Mouse (Mus musculus) CD4-positive helper T cell, adult 2 months (primary cell): Measurements from ENCODE around the gene Traf6.
"Not testable (repeated sequence)": the region's sequence is repeated elsewhere in the genome, so short reads cannot be mapped to it uniquely, and the experiment has no call there.

Source experiments
- DNase-seq: peaks from one replicate; pipeline ENCODE4 v3.0.0-alpha.2; 2012; ENCODE audit warnings: low read depth, missing footprints, low spot score

The Traf6 gene

DNA sequence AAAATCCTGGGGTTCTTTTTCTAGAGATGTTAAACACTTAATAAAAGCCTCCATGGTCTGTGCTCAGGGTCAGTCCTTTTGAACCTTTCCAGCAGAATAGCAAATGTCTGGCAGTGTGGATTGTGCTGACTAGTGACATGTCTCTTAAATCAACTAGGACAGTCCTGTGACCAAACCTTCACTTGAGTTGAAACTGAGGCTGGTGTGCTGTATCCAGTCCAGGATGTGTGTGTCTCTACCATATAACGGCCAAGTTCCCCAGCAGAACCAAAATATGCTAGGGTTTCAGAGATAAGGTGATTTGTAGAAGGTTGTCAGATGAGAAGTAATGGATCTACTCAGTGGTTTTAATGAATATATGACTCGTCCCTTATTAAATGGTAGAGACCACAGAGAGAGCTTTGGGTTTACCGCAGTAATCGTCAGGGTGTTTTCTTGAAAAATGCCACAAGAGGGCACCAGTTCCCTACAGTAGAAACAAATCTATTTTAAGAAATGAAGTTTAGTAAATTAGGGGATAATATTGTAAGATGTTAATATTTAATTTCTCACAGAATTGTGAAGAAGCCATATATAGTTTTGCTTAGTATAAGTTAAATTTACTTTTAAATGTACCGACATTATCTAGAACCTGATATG, 15.5 kb downstream of the Traf6 start:
- peak; percentile 29 for DNase-seq

DNA sequence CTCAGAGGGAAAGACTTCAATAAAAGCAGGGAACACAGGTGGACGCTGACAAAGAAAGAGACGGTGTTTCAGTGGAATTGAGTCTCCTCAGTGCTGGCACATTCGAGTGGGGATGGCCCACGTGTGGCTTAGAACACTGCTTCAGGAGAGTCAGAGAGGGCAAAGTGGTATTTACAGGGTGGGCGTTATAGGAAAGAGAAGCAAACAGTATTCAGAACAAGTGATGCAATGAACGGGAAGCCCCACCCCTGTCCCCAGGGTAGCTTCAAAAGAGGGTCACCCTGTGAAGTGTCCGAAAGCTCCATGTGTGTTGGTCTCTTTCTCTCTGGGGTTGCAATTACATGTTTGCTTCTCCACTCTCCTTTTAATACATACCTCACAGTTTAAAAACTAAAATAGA, 17.4 kb downstream of the Traf6 start:
- DNase-seq: no peak

GRCm38 (mm10) chr2:101699284-101699683, 21.1 kb downstream of the Traf6 start:
- no peak for DNase-seq

- no peak for DNase-seq
Observed at GRCm38 (mm10) chr2:101705941-101706485, 27.8 kb downstream of the Traf6 start.

DNA sequence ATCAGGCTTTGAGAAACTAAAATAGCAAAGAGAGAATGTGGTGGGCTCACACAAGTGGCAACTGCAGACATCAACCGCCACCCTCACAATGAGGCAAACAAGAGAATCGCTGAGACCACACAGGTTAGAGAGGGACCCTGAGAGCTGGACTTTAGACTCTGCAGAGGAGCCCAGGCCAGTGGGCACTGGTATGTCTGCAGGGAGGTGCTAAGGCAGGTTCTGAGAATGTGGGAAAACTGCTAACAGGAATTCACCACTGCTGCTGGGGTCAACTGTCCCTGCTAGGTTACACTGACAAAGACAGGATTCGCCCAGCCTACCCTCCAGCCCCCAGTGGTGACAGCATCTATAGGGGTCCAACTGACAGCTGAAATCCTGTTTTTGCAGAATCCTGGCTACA, 33.4 kb downstream of the Traf6 start:
- DNase-seq: no peak

DNA sequence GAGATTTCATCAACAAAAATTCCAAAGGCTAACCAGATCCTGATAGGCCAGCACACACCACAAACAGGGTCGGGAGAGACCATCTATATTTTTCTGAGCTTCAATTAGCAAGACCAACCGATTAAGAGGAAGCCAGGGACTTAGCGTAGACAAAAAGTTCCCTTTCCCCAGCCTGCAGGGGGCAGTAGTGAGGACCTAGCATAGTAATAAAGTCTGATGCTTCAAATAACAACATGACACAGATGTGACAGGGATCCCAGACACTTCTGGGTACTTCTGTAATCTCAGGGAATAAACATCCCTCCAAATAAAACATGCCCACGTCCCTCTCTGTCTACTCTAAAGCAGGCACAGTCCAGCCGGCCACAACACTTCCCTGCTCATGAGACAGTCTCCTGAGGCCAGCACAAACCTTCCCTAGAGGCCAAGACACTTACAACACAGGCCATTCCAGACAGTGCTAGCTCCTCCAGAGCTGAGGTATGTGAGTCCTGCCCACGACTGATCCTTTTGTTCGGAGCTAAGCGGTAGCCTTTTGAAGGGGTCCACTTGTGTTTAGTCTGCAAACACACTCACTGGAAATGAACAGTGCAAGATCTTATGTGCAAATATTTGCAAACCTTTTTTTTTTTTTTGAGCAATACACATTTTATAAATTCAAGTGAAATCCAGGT, 37.6 kb downstream of the Traf6 start:
- DNase-seq: peak; percentile 47

DNA sequence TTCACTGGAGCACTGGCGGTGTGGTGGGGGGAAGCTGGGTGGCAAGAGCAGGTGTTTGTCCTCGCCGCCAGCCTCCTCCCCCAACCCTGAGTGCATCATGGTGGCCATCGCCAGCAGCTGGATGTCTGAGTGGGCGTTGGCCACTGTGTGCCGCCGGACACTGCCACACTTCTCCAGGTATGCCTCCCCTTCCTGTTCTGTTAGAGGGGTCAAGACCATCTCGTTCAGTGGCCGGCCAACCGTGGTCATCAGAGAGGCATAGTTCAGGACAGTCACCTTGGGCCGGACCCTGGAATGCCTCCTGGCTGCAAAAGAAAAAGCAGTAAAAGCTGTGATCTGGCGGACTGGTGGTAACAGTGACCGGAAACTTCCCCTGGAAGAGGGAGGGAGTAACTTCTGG, 38.9 kb downstream of the Traf6 start:
- no peak for DNase-seq

GRCm38 (mm10) chr2:101721835-101722234, 43.6 kb downstream of the Traf6 start:
- DNase-seq: no peak

DNA sequence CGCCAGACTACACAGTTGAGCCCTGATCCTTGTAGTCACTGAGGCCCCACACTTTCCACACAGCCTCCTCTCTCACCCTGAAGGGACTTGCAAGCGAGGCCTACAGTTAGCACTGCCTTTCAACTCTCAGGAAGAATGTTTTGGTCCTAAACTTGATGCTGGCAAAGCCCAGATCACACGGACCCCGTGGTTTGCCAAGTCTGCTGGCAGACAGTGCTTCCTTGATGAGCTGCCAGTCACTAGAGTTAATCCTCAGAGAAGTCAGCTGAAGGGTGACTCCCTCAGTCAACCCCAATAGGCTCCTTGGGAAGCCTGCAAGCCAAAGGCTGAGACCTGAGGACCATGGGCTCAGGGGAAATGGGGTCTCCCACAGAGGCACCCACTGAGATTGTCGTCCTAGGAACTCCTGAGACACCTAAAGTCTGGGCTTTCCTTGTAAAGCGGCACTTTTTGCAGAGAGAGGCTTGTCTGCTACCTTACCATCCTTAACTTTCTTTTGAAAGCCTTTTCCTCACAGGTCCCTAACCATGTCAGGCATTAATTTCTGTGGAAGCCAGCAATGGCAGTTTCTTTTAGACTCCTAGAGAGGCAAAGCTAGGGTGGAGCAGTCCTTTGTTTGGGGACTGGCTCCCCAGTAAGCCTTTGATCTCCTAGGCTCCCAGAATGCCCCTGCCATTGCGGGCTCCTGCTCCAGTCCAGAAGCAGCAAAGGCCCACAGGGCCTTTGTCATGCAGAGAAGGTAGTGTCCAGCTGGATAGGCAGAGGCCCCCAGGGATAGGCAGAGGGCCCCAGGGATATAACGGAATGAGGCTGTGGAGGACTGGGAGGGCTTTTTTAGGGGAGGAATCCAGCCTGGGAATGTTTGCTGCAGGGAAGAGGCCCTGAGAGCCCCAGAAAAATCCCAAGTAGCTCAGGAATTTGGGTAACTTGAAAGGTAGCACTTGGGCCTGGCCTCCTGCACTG, 44.4 kb downstream of the Traf6 start:
- DNase-seq: no peak

DNA sequence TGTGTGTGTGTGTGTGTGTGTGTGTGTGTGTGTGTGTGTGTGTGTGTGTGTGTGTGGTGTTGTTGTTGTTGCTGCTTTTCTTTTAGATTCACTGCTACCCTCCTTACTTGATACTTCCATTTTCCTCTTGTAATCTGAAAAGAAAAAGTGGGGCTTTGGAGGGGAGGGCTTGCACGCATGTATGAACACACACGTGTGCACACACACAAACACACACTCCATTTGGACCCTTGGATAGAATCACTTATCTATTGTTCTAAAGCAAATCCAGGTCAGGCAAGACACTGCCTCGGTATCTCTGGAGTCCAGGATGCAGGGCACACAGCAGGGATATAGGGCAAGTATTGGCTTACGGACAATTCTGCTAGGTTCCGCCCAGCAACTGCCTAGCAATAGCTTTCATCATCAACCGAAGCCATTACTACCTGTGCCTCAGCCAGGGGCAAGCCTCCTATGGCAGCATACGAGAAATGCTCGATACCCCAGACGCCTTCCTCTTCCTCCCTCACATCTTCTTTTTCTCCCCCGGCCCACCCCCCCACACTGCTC, 45.2 kb downstream of the Traf6 start:
- no peak for DNase-seq

- DNase-seq: no peak
Observed at GRCm38 (mm10) chr2:101727787-101728186, 49.6 kb downstream of the Traf6 start.

- no peak for DNase-seq
Observed at GRCm38 (mm10) chr2:101729472-101729871, 51.2 kb downstream of the Traf6 start.

DNA sequence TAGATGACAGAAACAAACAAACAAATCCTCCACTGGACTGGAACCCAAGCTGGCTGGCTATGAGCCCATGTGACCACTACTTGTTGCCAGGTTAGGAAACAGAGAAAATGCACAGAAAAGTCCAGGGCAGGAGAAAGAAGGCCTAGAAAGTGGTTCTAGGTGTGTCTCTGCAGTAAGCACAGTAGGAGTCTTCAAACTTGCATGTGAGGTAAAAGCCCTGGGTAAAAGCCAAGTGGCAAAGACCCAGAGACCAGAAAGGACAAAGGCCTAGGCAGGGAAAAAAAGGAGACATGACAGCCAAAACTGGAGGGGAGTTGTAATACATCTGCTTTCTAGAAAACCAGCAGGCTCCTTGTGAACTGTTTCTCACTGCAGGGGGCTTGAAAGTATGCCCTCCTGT, 52.7 kb downstream of the Traf6 start:
- DNase-seq: no peak

GRCm38 (mm10) chr2:101732777-101733210, 54.6 kb downstream of the Traf6 start:
- DNase-seq: peak; percentile 29

GRCm38 (mm10) chr2:101733564-101733963, 55.3 kb downstream of the Traf6 start:
- DNase-seq: no peak

- no peak for DNase-seq
Observed at GRCm38 (mm10) chr2:101739914-101740313, 61.7 kb downstream of the Traf6 start.

DNA sequence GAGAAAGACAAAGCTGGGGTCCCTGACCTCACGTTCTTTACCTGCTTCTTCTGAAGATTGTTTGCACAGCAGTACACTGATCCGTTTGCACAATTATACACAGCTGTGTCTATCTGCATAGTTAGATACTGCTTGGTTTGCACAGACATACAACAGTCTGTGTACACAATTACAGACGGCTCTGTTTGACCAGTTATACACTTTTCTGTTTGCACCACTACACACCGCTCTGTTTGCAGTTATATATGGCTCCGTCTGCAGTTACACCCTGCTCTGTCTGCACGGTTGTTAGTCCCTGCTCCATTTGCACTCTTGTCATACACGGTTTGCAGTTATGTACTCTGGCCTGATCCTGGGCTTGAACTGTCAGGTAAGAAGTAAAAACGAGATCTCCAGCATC, 63.4 kb downstream of the Traf6 start:
- no peak for DNase-seq

DNA sequence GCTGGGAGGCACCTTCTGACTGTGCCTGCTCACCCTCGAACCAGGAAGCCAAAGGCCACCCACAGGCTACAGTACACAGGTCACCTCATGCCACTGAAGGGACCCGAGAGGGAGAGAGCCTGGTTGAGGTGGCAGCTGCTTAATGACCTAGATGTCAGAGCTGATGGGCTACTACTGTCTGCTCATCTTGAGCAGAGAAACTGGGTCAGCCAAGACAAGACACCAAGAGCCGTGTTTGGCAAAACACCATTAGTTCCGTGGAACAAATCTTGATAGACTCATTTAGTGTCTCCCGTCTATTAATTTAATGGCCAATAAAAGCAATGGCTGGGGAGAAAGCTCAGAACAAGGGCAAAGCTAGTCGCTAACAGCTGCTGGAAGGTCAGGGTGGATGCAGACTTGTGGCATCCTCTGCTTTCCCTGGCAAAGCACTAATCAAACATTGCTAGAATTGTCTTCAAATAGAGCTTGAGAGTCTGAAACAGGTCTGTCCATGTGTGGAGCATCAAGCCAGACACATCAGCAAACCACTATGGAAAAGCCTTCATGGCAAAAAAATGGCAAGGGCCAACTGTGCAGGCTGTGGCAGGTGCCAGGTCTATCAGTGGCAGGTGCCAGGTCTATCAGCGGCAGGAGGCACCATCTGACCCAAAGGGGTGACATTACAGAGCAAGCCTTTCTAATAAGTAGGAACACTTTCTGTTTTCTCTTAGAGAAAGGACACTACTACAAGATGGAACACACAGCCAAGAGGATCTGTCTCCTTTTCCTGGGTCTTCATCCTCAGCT, 64.0 kb downstream of the Traf6 start:
- no peak for DNase-seq

- not testable (repeated sequence) for DNase-seq
Observed at GRCm38 (mm10) chr2:101745656-101746055, 67.4 kb downstream of the Traf6 start.

DNA sequence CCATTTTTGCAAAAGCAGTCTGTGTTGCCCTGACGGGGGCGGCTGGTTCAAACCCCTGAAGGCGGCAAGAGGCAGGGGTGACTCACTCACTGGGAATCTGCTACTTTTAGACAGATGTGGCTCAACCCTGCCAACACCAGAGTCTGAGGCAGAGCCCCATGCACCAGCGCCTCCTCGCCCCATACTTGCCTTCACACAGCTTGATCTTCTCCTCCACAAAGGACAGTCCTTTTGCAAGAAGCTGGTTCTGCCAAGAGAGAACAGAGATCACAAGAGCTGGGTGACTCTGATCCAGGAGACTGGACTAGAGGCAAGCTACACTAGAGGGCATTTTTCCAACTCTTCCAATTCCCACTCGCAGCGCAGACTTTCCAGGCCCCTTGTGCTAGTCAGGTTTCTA, 68.3 kb downstream of the Traf6 start:
- no peak for DNase-seq
